Mouse (Mus musculus) adrenal gland, adult 2 months (tissue): ENCODE results near the gene Pdia5. TPM values are rescaled to one million over a fixed set of nuclear protein-coding genes. Genes with fewer than 3 reads are reported as not detected.
A peak's percentile ranks its signal among the peaks of the same experiment; 100 is the strongest.

Source experiments
- DNase-seq: peaks from one replicate; pipeline ENCODE4 v3.0.0; 2021
- long read RNA-seq: library from polyadenylated mRNA; stranded (forward); transcript quantifications from one replicate; pipeline ENCODE4 v2.0.0, GENCODE M21; 2021
- polyA plus RNA-seq: library from polyadenylated mRNA; depleted of rRNA; stranded (reverse); fragments of >200 nt; gene quantifications from 2 replicates; pipeline ENCODE4 v1.2.3, GENCODE M21; 2012; rRNA removed
- total RNA-seq, 2 experiments: library from RNA; stranded (reverse); gene quantifications; 2 replicates each; pipeline ENCODE4 v1.2.3; 2021

Pdia5 gene
- 10 to 100 TPM; 15.6 to 20.8 TPM for total RNA-seq
- 4.3 and 5.1 TPM in 2 replicates for polyA plus RNA-seq
- long read RNA-seq, transcript Pdia5-201 (17 exons, 1,809 nt) = major isoform, 19 of 26 reads
- long read RNA-seq, partial matches to known transcripts = 3 of 26 reads
- long read RNA-seq, other reads (novel, unspliced or antisense) = 4 of 26 reads

- DNase-seq = peak; percentile 95
Measured at GRCm38 (mm10) chr16:35490231-35491070, at the start of gene Pdia5. Gene Pdia5 (minus strand): TSS chr16:35490873.

- no peak for DNase-seq
Measured at GRCm38 (mm10) chr16:35539041-35539440, 48.4 kb upstream of the Pdia5 start.

GRCm38 (mm10) chr16:35537651-35538050, 47.0 kb upstream of the Pdia5 start:
- peak; percentile 14 for DNase-seq

- no peak for DNase-seq
Measured at GRCm38 (mm10) chr16:35534630-35535029, 44.0 kb upstream of the Pdia5 start.

GRCm38 (mm10) chr16:35524200-35524599, 33.5 kb upstream of the Pdia5 start:
- no peak for DNase-seq

GRCm38 (mm10) chr16:35519245-35519644, 28.6 kb upstream of the Pdia5 start:
- DNase-seq = no peak

GRCm38 (mm10) chr16:35517976-35518951, 27.6 kb upstream of the Pdia5 start:
- peak; percentile 59 for DNase-seq

- DNase-seq = peak; percentile 27
Measured at GRCm38 (mm10) chr16:35515977-35516612, 25.4 kb upstream of the Pdia5 start.

GRCm38 (mm10) chr16:35509331-35510070, 18.8 kb upstream of the Pdia5 start:
- DNase-seq = no peak

GRCm38 (mm10) chr16:35508581-35508980, 17.9 kb upstream of the Pdia5 start:
- no peak for DNase-seq

- DNase-seq = no peak
Measured at GRCm38 (mm10) chr16:35505786-35506185, 15.1 kb upstream of the Pdia5 start.

- no peak for DNase-seq
Measured at GRCm38 (mm10) chr16:35504266-35504665, 13.6 kb upstream of the Pdia5 start.

- no peak for DNase-seq
Measured at GRCm38 (mm10) chr16:35502456-35502855, 11.8 kb upstream of the Pdia5 start.

- no peak for DNase-seq
Measured at GRCm38 (mm10) chr16:35501106-35501760, 10.6 kb upstream of the Pdia5 start.

GRCm38 (mm10) chr16:35500342-35500741, 9.7 kb upstream of the Pdia5 start:
- DNase-seq = no peak

- peak; percentile 18 for DNase-seq
Measured at GRCm38 (mm10) chr16:35489793-35490192, 880 bp downstream of the Pdia5 start.

- no peak for DNase-seq
Measured at GRCm38 (mm10) chr16:35489066-35489718, 1.5 kb downstream of the Pdia5 start.

GRCm38 (mm10) chr16:35487776-35488175, 2.9 kb downstream of the Pdia5 start:
- no peak for DNase-seq

- DNase-seq = no peak
Measured at GRCm38 (mm10) chr16:35487056-35487455, 3.6 kb downstream of the Pdia5 start.

- no peak for DNase-seq
Measured at GRCm38 (mm10) chr16:35485711-35486110, 5.0 kb downstream of the Pdia5 start.
